Mouse (Mus musculus) megakaryocyte-erythroid progenitor cell, adult 5-6 weeks (primary cell): Measurements from ENCODE around the gene Fer. TPM values are rescaled to one million over a fixed set of nuclear protein-coding genes. Genes with fewer than 3 reads are reported as not detected.

Experiments
- total RNA-seq, 2 experiments: library from RNA; stranded (forward) in 1 of 2; stranded (reverse) in 1 of 2; fragments of 200-1000, 215-1000 nt in 1 of 2; fragments of >200 nt in 1 of 2; fragmentation: Nextera tagmentation in 1 of 2; gene quantifications; 2 replicates each; pipeline ENCODE4 v1.2.3; 2014 to 2017

Fer gene
- total RNA-seq, 2 experiments from 2014 or later: 12.5 to 20.7 TPM

Other genes starting within 250 kb of the Fer start
- not detected in 2 replicates for gene A930002H24Rik, start 729 bp downstream of the Fer start, total RNA-seq (2014; fragmentation: Nextera tagmentation)
- gene A930002H24Rik, start 729 bp downstream of the Fer start, total RNA-seq (2017): not detected in 2 replicates